Mouse (Mus musculus) MEL (cell line): ENCODE data around the gene Wdr54. TPM values are rescaled to one million over a fixed set of nuclear protein-coding genes. Genes with fewer than 3 reads are reported as not detected.
A peak's percentile ranks its signal among the peaks of the same experiment; 100 is the strongest.

Experiments
- DNase-seq: peaks from one replicate; pipeline ENCODE4 v3.0.0; 2011; ENCODE audit warnings: low read depth, low spot score
- H3K27ac ChIP-seq: 2 replicates; pipeline ENCODE4 v1.5.1; 2012; ENCODE audit warnings: low read depth, mild to moderate bottlenecking, control low read depth, low read length, moderate library complexity; ENCODE audit not compliant: control insufficient read depth
- H3K27me3 ChIP-seq, 2 experiments: fragments of 150-350 bp in 1 of 2; sonication (generic) in 1 of 2; 2 replicates each; pipeline ENCODE4 v1.6.1; 2012; ENCODE audit warnings: low read length in 2 of 2, mild to moderate bottlenecking in 2 of 2, improper control_type of control experiment in 1 of 2, moderate library complexity in 1 of 2; ENCODE audit not compliant: insufficient read depth in 2 of 2, control insufficient read depth in 1 of 2
- H3K36me3 ChIP-seq, 2 experiments: 2 replicates each; pipeline ENCODE4 v1.6.1; 2012 to 2014; ENCODE audit warnings: low read length in 2 of 2, improper control_type of control experiment in 1 of 2, inconsistent platforms in 1 of 2, mild to moderate bottlenecking in 1 of 2; ENCODE audit not compliant: insufficient read depth in 2 of 2, control insufficient read depth in 1 of 2
- H3K4me1 ChIP-seq, 2 experiments: fragments of 150-350 bp in 1 of 2; sonication (generic) in 1 of 2; 2 replicates each; pipeline ENCODE4 v1.6.1; 2012; ENCODE audit warnings: low read length in 2 of 2, improper control_type of control experiment in 1 of 2, mild to moderate bottlenecking in 1 of 2; ENCODE audit not compliant: insufficient read depth in 2 of 2, control insufficient read depth in 1 of 2
- H3K4me3 ChIP-seq, 2 experiments: fragments of 150-350 bp in 1 of 2; sonication (generic) in 1 of 2; 2 replicates each; pipeline ENCODE4 v1.5.1; 2012; ENCODE audit warnings: low read depth in 2 of 2, low read length in 2 of 2, mild to moderate bottlenecking in 2 of 2, moderate library complexity in 2 of 2, control low read depth in 1 of 2, improper control_type of control experiment in 1 of 2; ENCODE audit not compliant: control insufficient read depth in 1 of 2, insufficient read depth in 1 of 2
- H3K79me2 ChIP-seq: 2 replicates; pipeline ENCODE4 v1.6.1; 2012; ENCODE audit warnings: mild to moderate bottlenecking, low read length, moderate library complexity; ENCODE audit not compliant: control insufficient read depth, poor library complexity, insufficient read depth
- H3K9ac ChIP-seq: 2 replicates; pipeline ENCODE4 v1.6.1; 2012; ENCODE audit warnings: low read depth, mild to moderate bottlenecking, control low read depth, low read length, moderate library complexity; ENCODE audit not compliant: control insufficient read depth, poor library complexity, severe bottlenecking
- H3K9me3 ChIP-seq: fragments of 150-350 bp; sonication (generic); replicated peaks from 2 replicates; pipeline ENCODE4 v1.6.1; 2012; ENCODE audit warnings: mild to moderate bottlenecking, low read length, improper control_type of control experiment, moderate library complexity; ENCODE audit not compliant: insufficient read depth
- BHLHE40 ChIP-seq: IDR thresholded peaks from 2 replicates; pipeline ENCODE4 v1.6.1; 2012; ENCODE audit warnings: low read depth, mild to moderate bottlenecking, inconsistent platforms, low read length, improper control_type of control experiment, borderline replicate concordance
- CHD2 ChIP-seq: IDR thresholded peaks from 2 replicates; pipeline ENCODE4 v1.6.1; 2011; ENCODE audit warnings: low read length, improper control_type of control experiment
- E2F4 ChIP-seq: IDR thresholded peaks from 2 replicates; pipeline ENCODE4 v1.6.1; 2011; ENCODE audit warnings: low read depth, low read length, improper control_type of control experiment, borderline replicate concordance
- EP300 ChIP-seq, 2 experiments: IDR thresholded peaks; 2 replicates each; pipeline ENCODE4 v1.6.1; 2011; ENCODE audit warnings: improper control_type of control experiment in 2 of 2, low read length in 2 of 2, low read depth in 1 of 2, mild to moderate bottlenecking in 1 of 2
- GABPA ChIP-seq: IDR thresholded peaks from 2 replicates; pipeline ENCODE4 v1.6.1; 2012; ENCODE audit warnings: low read depth, mild to moderate bottlenecking, inconsistent platforms, low read length, improper control_type of control experiment, moderate library complexity
- HCFC1 ChIP-seq: IDR thresholded peaks from 2 replicates; pipeline ENCODE4 v1.6.1; 2012; ENCODE audit warnings: low read depth, mild to moderate bottlenecking, inconsistent platforms, low read length, improper control_type of control experiment, moderate library complexity
- JUND ChIP-seq: IDR thresholded peaks from 2 replicates; pipeline ENCODE4 v1.6.1; 2011; ENCODE audit warnings: low read depth, mild to moderate bottlenecking, improper control_type of control experiment, low read length
- KAT2A ChIP-seq: conservative IDR thresholded peaks from 2 replicates; pipeline ENCODE4 v1.6.1; 2012; ENCODE audit warnings: low read depth, low read length, improper control_type of control experiment, inconsistent platforms
- MAX ChIP-seq: IDR thresholded peaks from 2 replicates; pipeline ENCODE4 v1.6.1; 2011; ENCODE audit warnings: low read length, improper control_type of control experiment
- MAZ ChIP-seq: IDR thresholded peaks from 2 replicates; pipeline ENCODE4 v1.6.1; 2012; ENCODE audit warnings: low read depth, mild to moderate bottlenecking, inconsistent platforms, low read length, improper control_type of control experiment
- MXI1 ChIP-seq: IDR thresholded peaks from 2 replicates; pipeline ENCODE4 v1.6.1; 2011; ENCODE audit warnings: mild to moderate bottlenecking, low read depth, low read length, improper control_type of control experiment
- MYC ChIP-seq: IDR thresholded peaks from 2 replicates; pipeline ENCODE4 v1.6.1; 2011; ENCODE audit warnings: low read depth, mild to moderate bottlenecking, low read length, improper control_type of control experiment, moderate library complexity
- NELFE ChIP-seq: IDR thresholded peaks from 2 replicates; pipeline ENCODE4 v1.6.1; 2011; ENCODE audit warnings: low read depth, low read length, improper control_type of control experiment
- NRF1 ChIP-seq: IDR thresholded peaks from 2 replicates; pipeline ENCODE4 v1.6.1; 2014; ENCODE audit warnings: low read depth, mild to moderate bottlenecking, inconsistent platforms, low read length, improper control_type of control experiment, moderate library complexity; ENCODE audit not compliant: poor library complexity, insufficient read depth, severe bottlenecking
- POLR2A ChIP-seq, 2 experiments: IDR thresholded peaks; 2 replicates each; pipeline ENCODE4 v1.6.1; 2011 to 2012; ENCODE audit warnings: low read length in 2 of 2, mild to moderate bottlenecking in 2 of 2, control low read depth in 1 of 2, improper control_type of control experiment in 1 of 2, low read depth in 1 of 2, moderate library complexity in 1 of 2; ENCODE audit not compliant: control insufficient read depth in 1 of 2, insufficient read depth in 1 of 2, poor library complexity in 1 of 2
- POLR2AphosphoS5 ChIP-seq: IDR thresholded peaks from 2 replicates; pipeline ENCODE4 v1.6.1; 2012; ENCODE audit warnings: low read depth, borderline replicate concordance, mild to moderate bottlenecking, inconsistent platforms, low read length, moderate library complexity, mixed read lengths
- SIN3A ChIP-seq: IDR thresholded peaks from 2 replicates; pipeline ENCODE4 v1.6.1; 2012; ENCODE audit warnings: low read length, improper control_type of control experiment, inconsistent platforms
- SMC3 ChIP-seq: IDR thresholded peaks from 2 replicates; pipeline ENCODE4 v1.6.1; 2011; ENCODE audit warnings: low read depth, low read length, improper control_type of control experiment
- TAL1 ChIP-seq: IDR thresholded peaks from 2 replicates; pipeline ENCODE4 v1.6.1; 2012; ENCODE audit warnings: mild to moderate bottlenecking, inconsistent platforms, low read length, moderate library complexity, mixed read lengths
- TBP ChIP-seq: IDR thresholded peaks from 2 replicates; pipeline ENCODE4 v1.8.0; 2011; ENCODE audit warnings: low read depth, low read length, improper control_type of control experiment
- UBTF ChIP-seq: IDR thresholded peaks from 2 replicates; pipeline ENCODE4 v1.6.1; 2012; ENCODE audit warnings: low read depth, mild to moderate bottlenecking, inconsistent platforms, low read length, improper control_type of control experiment, moderate library complexity, borderline replicate concordance; ENCODE audit not compliant: insufficient read depth
- USF1 ChIP-seq: IDR thresholded peaks from 2 replicates; pipeline ENCODE4 v1.6.1; 2014; ENCODE audit warnings: low read depth, mild to moderate bottlenecking, inconsistent platforms, low read length, improper control_type of control experiment, moderate library complexity
- ZC3H11A ChIP-seq: IDR thresholded peaks from 2 replicates; pipeline ENCODE4 v1.6.1; 2012; ENCODE audit warnings: low read depth, mild to moderate bottlenecking, inconsistent platforms, low read length, improper control_type of control experiment
- ZKSCAN1 ChIP-seq: IDR thresholded peaks from 2 replicates; pipeline ENCODE4 v1.6.1; 2012; ENCODE audit warnings: low read depth, mild to moderate bottlenecking, inconsistent platforms, low read length, improper control_type of control experiment, moderate library complexity
- ZMIZ1 ChIP-seq: IDR thresholded peaks from 2 replicates; pipeline ENCODE4 v1.6.1; 2012; ENCODE audit warnings: low read depth, mild to moderate bottlenecking, inconsistent platforms, low read length, improper control_type of control experiment, moderate library complexity
- ZNF384 ChIP-seq: IDR thresholded peaks from 2 replicates; pipeline ENCODE4 v1.6.1; 2012; ENCODE audit warnings: low read depth, mild to moderate bottlenecking, inconsistent platforms, low read length, improper control_type of control experiment
- polyA plus RNA-seq, 2 experiments: library from polyadenylated mRNA; stranded (reverse) in 1 of 2; unstranded in 1 of 2; fragments of >175 nt in 1 of 2; fragments of >200 nt in 1 of 2; gene quantifications; 2 replicates each; pipeline versions ENCODE4 v1.2.1 to v1.2.4; 2012; ENCODE audit warnings: low replicate concordance in 2 of 2, low read depth in 1 of 2; ENCODE audit not compliant: insufficient read length in 2 of 2, insufficient read depth in 1 of 2, missing spikeins in 1 of 2
- total RNA-seq: library from RNA; depleted of rRNA; stranded (reverse); fragments of 300-350 nt; gene quantifications from 2 replicates; pipeline ENCODE4 v1.2.3, GENCODE M21; 2012

The Wdr54 gene
- total and polyA plus RNA-seq, 3 experiments, result 3.2 to 4.6 TPM; not detected in 1

DNA sequence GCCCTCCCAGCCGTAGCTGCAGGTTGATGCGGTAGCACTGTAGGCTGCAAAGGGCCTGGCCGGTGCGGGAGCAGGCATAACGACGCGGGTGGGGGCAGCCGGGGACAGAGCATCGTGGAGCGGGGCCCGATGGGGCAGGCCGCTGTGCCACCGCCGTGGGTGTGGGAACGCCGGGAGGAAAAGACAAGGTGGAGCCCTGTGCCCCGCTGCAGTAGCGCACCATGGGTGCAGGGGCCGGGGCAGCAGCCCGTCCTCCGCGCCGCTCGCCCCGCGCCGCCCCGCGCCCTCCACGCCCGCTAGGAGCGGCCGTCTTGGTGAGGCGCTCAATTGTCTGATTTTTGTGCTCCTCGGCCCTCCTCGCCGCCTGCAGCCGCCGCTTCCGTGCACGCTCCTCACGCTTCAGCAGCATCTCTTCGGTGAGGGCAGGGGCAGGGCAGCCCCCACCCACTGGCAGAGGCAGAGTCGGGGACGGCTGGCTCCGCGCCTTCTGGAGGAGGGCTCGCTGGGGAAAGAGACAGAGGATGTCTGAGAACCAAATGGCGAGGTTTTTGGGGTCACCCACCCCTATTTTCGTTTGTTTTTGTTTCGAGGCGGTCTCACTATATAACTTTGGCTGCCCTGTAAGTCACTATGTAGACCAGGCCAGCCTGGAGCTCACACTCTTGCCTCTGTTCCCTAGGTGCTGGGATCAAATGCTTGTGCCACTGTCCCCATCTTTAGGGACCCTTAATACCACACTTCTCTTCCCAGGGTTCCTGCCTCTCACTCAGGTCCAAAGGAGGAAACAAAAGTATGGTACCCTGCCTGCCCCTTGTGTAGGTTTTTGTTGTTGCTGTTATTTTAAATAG is 34.1 kb downstream of the Wdr54 start:
- H3K4me3 ChIP-seq, result peak overlapping the region; percentile 64 to 73
- H3K79me2 ChIP-seq, result peaks cover 29% of the 10 kb centered on the region
- H3K36me3 ChIP-seq, result peaks cover 0 to 27% of the 10 kb centered on the region in 2 experiments; a peak in 2 of 4 replicates
- DNase-seq, result no peak
- TF ChIP-seq TAL1, result no peak
- TF ChIP-seq KAT2A, result no peak
- no peak for TF ChIP-seq NELFE
- no peak for TF ChIP-seq ZKSCAN1
- TF ChIP-seq MXI1, result no peak
- TF ChIP-seq HCFC1, result no peak
- no peak for TF ChIP-seq POLR2AphosphoS5
- TF ChIP-seq ZC3H11A, result no peak
- 0 out of 2 replicates have a peak, but pooled peaks have one; percentile 63 for TF ChIP-seq UBTF
- TF ChIP-seq SMC3, result 0 out of 2 replicates have a peak, but pooled peaks have one; percentile 3
- TF ChIP-seq ZNF384, result no peak
- TF ChIP-seq MAX, result no peak
- H3K27ac ChIP-seq, result peak overlapping the region; percentile 76
- H3K27me3 ChIP-seq, result no peaks in the 10 kb centered on the region
- H3K9me3 ChIP-seq, result no peaks in the 10 kb centered on the region
- peaks cover 0 to 24% of the 10 kb centered on the region in 2 experiments; a peak in 3 of 4 replicates for H3K4me1 ChIP-seq
- H3K9ac ChIP-seq, result peak overlapping the region; percentile 80

DNA sequence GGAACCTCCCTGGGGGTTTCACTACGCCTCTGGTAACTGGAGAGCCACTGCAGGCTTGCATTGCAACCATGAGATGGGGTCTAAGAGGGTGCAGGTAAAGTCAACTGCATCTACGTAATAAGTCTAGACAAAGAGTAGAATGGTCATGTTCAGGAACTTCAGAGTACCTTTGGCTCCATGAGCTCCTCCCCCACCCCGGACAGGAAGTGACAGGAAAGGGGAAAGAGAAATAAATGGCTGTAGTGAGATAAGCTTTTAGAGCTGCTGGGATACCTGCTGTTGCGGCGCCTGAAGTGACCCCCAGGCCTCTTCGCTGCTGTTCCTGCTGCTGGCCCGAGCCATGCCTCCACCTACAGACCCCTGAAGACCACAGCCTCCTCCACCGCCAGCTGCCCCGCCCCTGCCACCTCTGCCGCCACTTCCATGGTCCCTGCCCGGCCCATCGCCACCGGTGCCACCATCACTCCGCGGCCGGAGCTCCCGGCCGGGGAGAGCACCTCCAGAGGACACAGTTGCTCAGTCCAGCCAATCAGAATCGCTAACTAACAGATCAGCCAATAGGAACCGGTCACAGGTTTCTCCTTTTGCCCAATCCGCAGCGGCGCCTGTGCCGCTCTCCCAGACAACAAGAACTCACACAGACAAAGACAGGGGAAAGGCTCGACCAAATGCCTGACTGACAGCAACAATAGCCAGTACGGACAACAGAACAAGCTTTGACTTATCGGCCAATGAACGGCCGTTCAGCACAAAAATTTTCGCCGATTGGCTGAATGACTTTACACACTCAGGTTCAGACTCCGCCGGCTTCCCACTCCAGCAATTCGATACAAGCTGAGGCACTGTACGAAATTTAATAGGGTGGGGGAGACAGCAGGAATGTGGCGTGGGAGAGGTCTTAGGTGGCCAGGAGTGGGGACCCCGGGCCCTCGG is 35.0 kb downstream of the Wdr54 start, which contains the start of gene Wbp1:
Wbp1 (minus strand) TSS at position 630 of the 933 bp plus-strand sequence.
- peak within 1 kb of the TSS; percentile 80 for H3K27ac ChIP-seq
- H3K9ac ChIP-seq, result peak within 1 kb of the TSS; percentile 80
- H3K9me3 ChIP-seq, result no peaks in the 10 kb centered on the region
- peaks cover 38% of the 10 kb centered on the region for H3K79me2 ChIP-seq
- peaks cover 0 to 29% of the 10 kb centered on the region in 2 experiments; a peak in 3 of 4 replicates for H3K4me1 ChIP-seq
- peaks cover 0 to 33% of the 10 kb centered on the region in 2 experiments; a peak in 2 of 4 replicates for H3K36me3 ChIP-seq
- DNase-seq, result peak; percentile 99
- peak within 1 kb of the TSS; percentile 80 to 82 for H3K4me3 ChIP-seq
- no peaks in the 10 kb centered on the region for H3K27me3 ChIP-seq
- TF ChIP-seq HCFC1 (peak; percentile 64), ZMIZ1 (peak; percentile 45; the same call in 1 of the 2 replicates), EP300 (IDR thresholded peaks at IDR 0.05; ENCODE audit: low read depth in 1 of 2, low read length in 2 of 2) (peak in 1 of 2 experiments; percentile 26; a peak in 2 of 4 replicates), CHD2 (peak; percentile 75), NELFE (peak; percentile 82), NRF1 (peak; percentile 41; the same call in 1 of the 2 replicates), USF1 (peak; percentile 22; the same call in 1 of the 2 replicates), MYC (0 out of 2 replicates have a peak, but pooled peaks have one; percentile 11), TAL1 (0 out of 2 replicates have a peak, but pooled peaks have one; percentile 3), BHLHE40 (no peak), MAX (peak; percentile 65; the same call in 1 of the 2 replicates), TBP (peak; percentile 85), E2F4 (peak; percentile 56; the same call in 1 of the 2 replicates), JUND (no peak), POLR2A (IDR thresholded peaks at IDR 0.05; ENCODE audit: control insufficient read depth in 1 of 2, insufficient read depth in 1 of 2, low read depth in 1 of 2, low read length in 2 of 2, poor library complexity in 1 of 2) (peak; percentile 60 to 90), ZNF384 (no peak), MAZ (no peak; the same call in 1 of the 2 replicates), SIN3A (peak; percentile 67), GABPA (no peak)
